Mouse (Mus musculus) liver, embryonic 15.5 days (tissue): ENCODE results near the gene Drg2. TPM values are rescaled to one million over a fixed set of nuclear protein-coding genes. Genes with fewer than 3 reads are reported as not detected.

Source experiments
- ATAC-seq: fragments of 200-750 bp; cut with Nextera tagmentation; 2 replicates; pipeline ENCODE4 v1.8.0; 2017; ENCODE audit warnings: moderate number of reproducible peaks, mild to moderate bottlenecking, moderate library complexity; ENCODE audit not compliant: insufficient read depth
- H3K27ac ChIP-seq: fragments of 300-500 bp; sonication (generic); replicated peaks from 2 replicates; pipeline ENCODE4 v1.5.1; 2015; ENCODE audit warnings: mild to moderate bottlenecking, inconsistent platforms
- H3K27me3 ChIP-seq: fragments of 300-500 bp; sonication (generic); 2 replicates; pipeline ENCODE4 v1.6.1; 2015; ENCODE audit warnings: mild to moderate bottlenecking, inconsistent platforms
- H3K36me3 ChIP-seq: fragments of 300-500 bp; sonication (generic); replicated peaks from 2 replicates; pipeline ENCODE4 v1.6.1; 2015; ENCODE audit warnings: moderate library complexity, mild to moderate bottlenecking, inconsistent platforms
- H3K4me1 ChIP-seq: fragments of 300-500 bp; sonication (generic); replicated peaks from 2 replicates; pipeline ENCODE4 v1.6.1; 2015; ENCODE audit warnings: inconsistent platforms
- H3K4me2 ChIP-seq: fragments of 300-500 bp; sonication (generic); 2 replicates; pipeline ENCODE4 v1.6.1; 2015; ENCODE audit warnings: moderate library complexity, mild to moderate bottlenecking, inconsistent platforms
- H3K4me3 ChIP-seq: fragments of 300-500 bp; sonication (generic); replicated peaks from 2 replicates; pipeline ENCODE4 v1.5.1; 2015; ENCODE audit warnings: mild to moderate bottlenecking, inconsistent platforms
- H3K9ac ChIP-seq: fragments of 300-500 bp; sonication (generic); 2 replicates; pipeline ENCODE4 v1.6.1; 2015; ENCODE audit warnings: moderate library complexity, mild to moderate bottlenecking, inconsistent platforms
- H3K9me3 ChIP-seq: fragments of 300-500 bp; sonication (generic); replicated peaks from 2 replicates; pipeline ENCODE4 v1.6.1; 2016; ENCODE audit warnings: inconsistent platforms
- WGBS: fragments of 180-500 bp; shearing (Covaris S2); methylation state at CpG from one replicate; pipeline ENCODE4 v1.1.7; 2015; ENCODE audit warnings: mixed read lengths; ENCODE audit not compliant: insufficient replicate concordance; 5-methylcytosine and 5-hydroxymethylcytosine counted together
- polyA plus RNA-seq: library from polyadenylated mRNA; unstranded; fragments of >200 nt; fragmentation: Nextera tagmentation; extraction: Ambion mirVana; gene quantifications from 2 replicates; pipeline ENCODE4 v1.2.1, GENCODE M21; 2015

Drg2 gene
- polyA plus RNA-seq, 1 experiment from 2014 or later = 37.2 TPM

DNA sequence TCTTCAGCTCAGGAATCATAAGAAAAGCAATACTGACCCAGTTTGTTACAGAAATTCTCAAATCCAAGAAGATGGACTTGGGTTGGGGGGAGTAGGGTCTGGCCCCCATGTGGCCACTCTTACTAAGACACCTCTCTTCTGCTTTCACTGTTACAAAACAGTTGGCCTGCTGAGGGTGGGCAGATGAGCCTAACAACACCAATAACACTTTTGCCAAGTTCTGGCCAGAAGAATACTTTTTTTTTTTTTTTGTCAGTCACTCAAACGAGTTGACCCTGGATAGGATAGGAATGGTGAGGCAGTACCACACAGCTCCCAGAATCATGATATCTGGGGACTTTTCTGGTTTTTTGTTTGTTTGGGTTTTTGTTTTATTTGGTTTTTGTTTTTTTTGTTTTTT lies 57.5 kb downstream of the Drg2 start:
- no peak overlapping the region for H3K4me3 ChIP-seq
- H3K9me3 ChIP-seq = no peaks in the 10 kb centered on the region
- 70% methylated on average over 1 of the region's 1 CpGs for WGBS
- peaks cover 21% of the 10 kb centered on the region for H3K27me3 ChIP-seq
- no peak overlapping the region for H3K27ac ChIP-seq
- no peak for ATAC-seq
- H3K4me2 ChIP-seq = no peak overlapping the region
- H3K4me1 ChIP-seq = peaks cover 39% of the 10 kb centered on the region
- H3K9ac ChIP-seq = no peak overlapping the region
- H3K36me3 ChIP-seq = no peaks in the 10 kb centered on the region

DNA sequence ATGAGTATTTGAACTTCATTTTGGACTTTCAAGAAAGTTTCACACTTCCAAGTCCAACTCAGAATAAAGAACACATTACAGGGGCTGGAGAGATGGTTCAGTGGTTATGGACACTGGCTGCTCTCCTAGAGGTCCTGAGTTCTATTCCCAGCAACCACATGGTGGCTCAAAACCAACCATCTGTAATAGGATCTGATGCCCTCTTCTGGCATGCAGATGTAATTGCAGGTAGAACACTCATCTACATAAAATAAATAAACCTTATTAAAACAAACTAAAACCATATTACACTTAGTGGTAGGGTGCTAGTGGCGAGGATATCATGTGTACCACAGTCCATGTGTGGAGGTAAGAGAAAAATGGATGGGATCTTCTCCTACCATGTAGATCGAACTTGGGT lies 58.1 kb downstream of the Drg2 start:
- WGBS = 55% methylated on average over 2 of the region's 2 CpGs
- Histone ChIP-seq H3K4me3 (no peak overlapping the region), H3K9ac (no peak overlapping the region)

DNA sequence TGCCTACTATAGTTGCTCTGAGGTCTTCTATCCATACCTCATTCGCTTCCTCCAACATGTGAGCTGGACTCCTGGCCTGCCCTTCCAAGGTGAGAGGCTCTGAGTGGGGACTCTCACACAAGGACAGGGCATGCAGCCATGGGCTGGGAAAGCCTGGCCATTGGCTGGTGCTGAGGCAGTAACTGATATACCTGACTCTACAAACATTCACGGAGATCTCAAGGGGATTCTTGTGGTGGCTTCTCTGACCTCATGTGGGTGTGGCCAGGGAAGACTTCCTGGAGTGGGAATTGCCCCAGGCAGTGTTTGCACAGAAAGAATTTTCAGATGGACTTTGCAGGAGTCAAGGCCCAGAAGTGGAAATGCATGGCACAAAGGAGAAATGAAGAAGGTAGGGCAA lies 60.5 kb downstream of the Drg2 start:
- WGBS = 45% methylated on average over 2 of the region's 2 CpGs
- no peak overlapping the region for H3K4me3 ChIP-seq
- no peak overlapping the region for H3K27ac ChIP-seq
- H3K9me3 ChIP-seq = no peaks in the 10 kb centered on the region
- H3K9ac ChIP-seq = no peak overlapping the region
- peaks cover 19% of the 10 kb centered on the region for H3K4me1 ChIP-seq
- peaks cover 14% of the 10 kb centered on the region for H3K27me3 ChIP-seq
- H3K4me2 ChIP-seq = no peak overlapping the region
- H3K36me3 ChIP-seq = no peaks in the 10 kb centered on the region
- ATAC-seq = no peak

More for the DNA sequence above, 58.1 kb downstream of the Drg2 start:
- Histone ChIP-seq H3K27ac (no peak overlapping the region), H3K4me1 (peaks cover 39% of the 10 kb centered on the region), H3K27me3 (peaks cover 21% of the 10 kb centered on the region), H3K4me2 (no peak overlapping the region), H3K9me3 (no peaks in the 10 kb centered on the region), H3K36me3 (no peaks in the 10 kb centered on the region)
- no peak for ATAC-seq

DNA sequence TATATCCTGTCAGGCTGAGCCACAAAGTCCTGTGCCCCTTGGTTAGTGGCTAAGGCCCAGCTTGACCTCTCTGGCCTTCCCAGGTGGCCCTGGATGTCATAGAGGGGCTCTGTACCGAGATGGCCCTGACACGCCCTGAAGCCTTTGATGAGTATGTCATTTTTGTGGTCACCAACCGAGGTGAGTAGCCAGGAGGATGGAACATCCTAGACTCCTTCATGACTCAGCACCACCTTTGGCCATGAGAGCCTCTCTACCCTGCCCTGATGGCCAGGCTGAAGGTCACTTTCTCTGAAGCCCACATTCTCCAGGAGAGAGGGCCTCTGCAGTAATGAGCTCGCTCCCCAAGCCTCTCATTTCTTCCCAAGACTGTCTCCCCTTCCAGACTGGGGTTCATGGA lies 63.9 kb downstream of the Drg2 start:
- H3K4me3 ChIP-seq = no peak overlapping the region
- 54% methylated on average over 4 of the region's 4 CpGs for WGBS
- ATAC-seq = no peak

More for the DNA sequence above, 63.9 kb downstream of the Drg2 start:
- Histone ChIP-seq H3K9ac (no peak overlapping the region), H3K27me3 (peaks cover 5% of the 10 kb centered on the region; the same call in 1 of the 2 replicates), H3K27ac (no peak overlapping the region), H3K36me3 (no peaks in the 10 kb centered on the region), H3K9me3 (no peaks in the 10 kb centered on the region), H3K4me2 (no peak overlapping the region), H3K4me1 (no peaks in the 10 kb centered on the region)

Other genes starting within 250 kb of the Drg2 start
- 53.5 and 60.6 TPM in 2 replicates for gene Srebf1, start 232.0 kb upstream of the Drg2 start, polyA plus RNA-seq
- gene Tom1l2, start 101.7 kb upstream of the Drg2 start, polyA plus RNA-seq = 5.3 and 5.8 TPM in 2 replicates
- 0.25 and 0.48 TPM in 2 replicates for gene Drc3, start 101.3 kb upstream of the Drg2 start, polyA plus RNA-seq
- 9.4 and 9.7 TPM in 2 replicates for gene Gid4, start 37.4 kb upstream of the Drg2 start, polyA plus RNA-seq
- 29.7 and 32.5 TPM in 2 replicates for gene Atpaf2, start 36.1 kb upstream of the Drg2 start, polyA plus RNA-seq
- 0.25 and 0.32 TPM in 2 replicates for gene Myo15, start 14.7 kb downstream of the Drg2 start, polyA plus RNA-seq
- gene Alkbh5, start 81.8 kb downstream of the Drg2 start, polyA plus RNA-seq = 16.8 and 17.3 TPM in 2 replicates
- gene Llgl1, start 245.1 kb downstream of the Drg2 start, polyA plus RNA-seq = 13.0 and 14.5 TPM in 2 replicates